ENCODE assay signal across 8 mouse cellular contexts in the genomic region with DNA sequence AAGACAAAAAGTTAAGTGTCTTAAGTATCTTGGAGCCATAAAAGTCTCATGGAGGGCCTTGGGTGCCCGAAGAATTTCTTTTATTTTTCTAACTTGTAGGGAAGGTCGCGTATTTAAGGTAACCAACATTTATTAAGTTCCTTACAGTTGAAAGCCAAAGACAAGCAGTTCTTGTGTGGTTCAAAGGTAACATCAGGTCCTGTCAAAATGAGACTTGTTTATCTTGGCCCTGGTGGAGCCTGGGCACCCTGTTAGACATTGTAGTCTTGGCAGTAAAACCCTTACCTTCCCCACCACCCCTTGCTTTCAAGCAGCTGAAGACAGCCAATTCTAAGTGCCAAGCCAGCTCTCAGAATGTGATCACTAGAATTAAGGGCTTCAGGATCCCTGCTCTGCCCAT. TPM values are rescaled to one million over a fixed set of nuclear protein-coding genes. Genes with fewer than 3 reads are reported as not detected.
A peak's percentile ranks its signal among the peaks of the same experiment; 100 is the strongest.
DNase-seq lines count a peak whose midpoint lies in the region; ATAC-seq lines count a peak whose summit lies in the region.

No protein-coding gene starts in this region.

- peaks cover 17% of the 10 kb centered on the region for H3K4me1 ChIP-seq in lung, embryonic 15.5 days
- H3K4me1 ChIP-seq in forebrain, embryonic 11.5 days (replicated peaks; ENCODE audit: control insufficient read depth, insufficient read depth, low read length) = peaks cover 7% of the 10 kb centered on the region; the same call in 1 of the 2 replicates
- H3K4me1 ChIP-seq in limb, embryonic 10.5 days = peaks cover 13% of the 10 kb centered on the region
- peaks cover 12% of the 10 kb centered on the region; the same call in 1 of the 2 replicates for H3K4me1 ChIP-seq in stomach, embryonic 14.5 days (ENCODE audit: control insufficient read depth, insufficient read depth, low read length)

- no peaks in the 10 kb centered on the region for H3K27me3 ChIP-seq in lung, embryonic 15.5 days
- no peaks in the 10 kb centered on the region for H3K27me3 ChIP-seq in forebrain, embryonic 11.5 days (ENCODE audit: control insufficient read depth, insufficient read depth, low read length)
- no peaks in the 10 kb centered on the region for H3K27me3 ChIP-seq in limb, embryonic 10.5 days (ENCODE audit: low read depth, poor library complexity, severe bottlenecking)
- no peaks in the 10 kb centered on the region for H3K27me3 ChIP-seq in stomach, embryonic 14.5 days (ENCODE audit: control insufficient read depth, insufficient read depth, low read length)

- 64% methylated on average over 3 of the region's 3 CpGs for WGBS in lung, embryonic 15.5 days
- 85% methylated on average over 3 of the region's 3 CpGs for WGBS in forebrain, embryonic 11.5 days
- 88% methylated on average over 3 of the region's 3 CpGs for WGBS in limb, embryonic 10.5 days
- WGBS in stomach, embryonic 14.5 days = 72% methylated on average over 3 of the region's 3 CpGs

- peak overlapping the region; percentile 76 for H3K4me3 ChIP-seq in lung, embryonic 15.5 days
- H3K4me3 ChIP-seq in forebrain, embryonic 11.5 days (ENCODE audit: low read depth, low read length) = peak overlapping the region; percentile 73
- H3K4me3 ChIP-seq in limb, embryonic 10.5 days = peak overlapping the region; percentile 72
- H3K4me3 ChIP-seq in stomach, embryonic 14.5 days (ENCODE audit: low read depth, low read length) = peak overlapping the region; percentile 68

- no peak for ATAC-seq in lung, embryonic 15.5 days (ENCODE audit: borderline replicate concordance, extremely low read depth, low FRiP score, low TSS enrichment)
- ATAC-seq in forebrain, embryonic 11.5 days (replicated peaks; ENCODE audit: low FRiP score) = no peak
- ATAC-seq in stomach, embryonic 14.5 days (ENCODE audit: insufficient number of reproducible peaks, insufficient read depth, low FRiP score, low read depth) = no peak

- peak overlapping the region; percentile 32 for H3K9ac ChIP-seq in lung, embryonic 15.5 days
- H3K9ac ChIP-seq in forebrain, embryonic 11.5 days (ENCODE audit: low read length) = peak overlapping the region; percentile 45
- peak overlapping the region; percentile 38; the same call in 1 of the 2 replicates for H3K9ac ChIP-seq in stomach, embryonic 14.5 days (replicated peaks; ENCODE audit: low read depth, low read length)

- H3K36me3 ChIP-seq in lung, embryonic 15.5 days = peaks cover 7% of the 10 kb centered on the region; the same call in 1 of the 2 replicates
- H3K36me3 ChIP-seq in forebrain, embryonic 11.5 days (ENCODE audit: control insufficient read depth, insufficient read depth, low read length) = no peaks in the 10 kb centered on the region
- H3K36me3 ChIP-seq in limb, embryonic 10.5 days = peaks cover 29% of the 10 kb centered on the region
- no peaks in the 10 kb centered on the region for H3K36me3 ChIP-seq in stomach, embryonic 14.5 days (ENCODE audit: control insufficient read depth, insufficient read depth, low read length)

- H3K9me3 ChIP-seq in lung, embryonic 15.5 days = no peaks in the 10 kb centered on the region
- no peaks in the 10 kb centered on the region for H3K9me3 ChIP-seq in forebrain, embryonic 11.5 days (ENCODE audit: control insufficient read depth, low read length)
- H3K9me3 ChIP-seq in limb, embryonic 10.5 days (replicated peaks) = no peaks in the 10 kb centered on the region
- no peaks in the 10 kb centered on the region for H3K9me3 ChIP-seq in stomach, embryonic 14.5 days (ENCODE audit: control insufficient read depth, low read depth, low read length)

- no peak for DNase-seq in lung, postnatal 14 days
- no peak for DNase-seq in forebrain, embryonic 11.5 days (ENCODE audit: low spot score)
- no peak for DNase-seq in limb, embryonic 10.5 days (ENCODE audit: low spot score)
- DNase-seq in left cerebral cortex, adult 8-10 months (ENCODE audit: low spot score in 2 of 2) = no peak
- no peak for DNase-seq in gastrocnemius, postnatal 36 days
- no peak for DNase-seq in left cerebral cortex, adult 9 months (ENCODE audit: low spot score in 2 of 2)

- H3K4me2 ChIP-seq in lung, embryonic 15.5 days = peak overlapping the region; percentile 60
- H3K4me2 ChIP-seq in forebrain, embryonic 11.5 days (ENCODE audit: low read depth, low read length, severe bottlenecking) = peak overlapping the region; percentile 57
- peak overlapping the region; percentile 60 for H3K4me2 ChIP-seq in stomach, embryonic 14.5 days (replicated peaks; ENCODE audit: low read depth, low read length)

- intact Hi-C loops in gastrocnemius, postnatal 36 days (cut with DNase I) = no loop called here

- peak overlapping the region; percentile 27; the same call in 1 of the 2 replicates for H3K27ac ChIP-seq in lung, embryonic 15.5 days
- no peak overlapping the region for H3K27ac ChIP-seq in forebrain, embryonic 11.5 days (ENCODE audit: low read depth, low read length)
- H3K27ac ChIP-seq in limb, embryonic 10.5 days = peak overlapping the region; percentile 98; the same call in 1 of the 2 replicates
- H3K27ac ChIP-seq in stomach, embryonic 14.5 days (ENCODE audit: low read length) = no peak overlapping the region

RNA-seq across cellular contexts. Expression of gene Gmeb2, which starts 0.9 kb away (rescaled TPM):
- polyA plus RNA-seq in lung, embryonic 15.5 days (2015; fragmentation: Nextera tagmentation; extraction: Ambion mirVana) = 14.9 and 15.7 TPM in 2 replicates
- 21.7 and 22.9 TPM in 2 replicates for polyA plus RNA-seq in forebrain, embryonic 11.5 days (2014; fragmentation: Nextera tagmentation; extraction: Ambion mirVana)
- polyA plus RNA-seq in limb, embryonic 10.5 days (2016; fragmentation: Nextera tagmentation; extraction: Ambion mirVana) = 20.3 and 23.0 TPM in 2 replicates
- 14.6 and 15.4 TPM in 2 replicates for polyA plus RNA-seq in stomach, embryonic 14.5 days (2014; fragmentation: Nextera tagmentation; extraction: Ambion mirVana)
- 10 to 100 TPM; 20.0 to 24.2 (median 21.6) TPM for total RNA-seq in left cerebral cortex, adult 8-10 months (2022)
- 10 to 100 TPM in 1 of 2 experiments, 1 to 10 TPM in 1; 7.3 to 10.6 TPM for total RNA-seq in gastrocnemius, postnatal 36 days (2021)

RNA-seq across cellular contexts. Expression of gene Stmn3, which starts 25.6 kb away (rescaled TPM):
- polyA plus RNA-seq in lung, embryonic 15.5 days (2015; fragmentation: Nextera tagmentation; extraction: Ambion mirVana) = 3.0 and 7.7 TPM in 2 replicates
- 212 and 228 TPM in 2 replicates for polyA plus RNA-seq in forebrain, embryonic 11.5 days (2014; fragmentation: Nextera tagmentation; extraction: Ambion mirVana)
- polyA plus RNA-seq in limb, embryonic 10.5 days (2016; fragmentation: Nextera tagmentation; extraction: Ambion mirVana) = 0.21 and 0.41 TPM in 2 replicates
- 51.9 and 54.8 TPM in 2 replicates for polyA plus RNA-seq in stomach, embryonic 14.5 days (2014; fragmentation: Nextera tagmentation; extraction: Ambion mirVana)
- total RNA-seq in left cerebral cortex, adult 8-10 months (2022) = 100 to 1,000 TPM; 608 to 681 (median 642) TPM
- total RNA-seq in gastrocnemius, postnatal 36 days (2021) = under 1 TPM in 1 of 2 experiments, not detected in 1; 0.31 TPM

RNA-seq across cellular contexts. Expression of gene Rtel1, which starts 30.8 kb away (rescaled TPM):
- 51.2 and 52.7 TPM in 2 replicates for polyA plus RNA-seq in lung, embryonic 15.5 days (2015; fragmentation: Nextera tagmentation; extraction: Ambion mirVana)
- 66.5 and 68.3 TPM in 2 replicates for polyA plus RNA-seq in forebrain, embryonic 11.5 days (2014; fragmentation: Nextera tagmentation; extraction: Ambion mirVana)
- polyA plus RNA-seq in limb, embryonic 10.5 days (2016; fragmentation: Nextera tagmentation; extraction: Ambion mirVana) = 79.8 and 80.8 TPM in 2 replicates
- polyA plus RNA-seq in stomach, embryonic 14.5 days (2014; fragmentation: Nextera tagmentation; extraction: Ambion mirVana) = 48.3 and 57.3 TPM in 2 replicates
- 10 to 100 TPM; 28.9 to 35.7 (median 29.6) TPM for total RNA-seq in left cerebral cortex, adult 8-10 months (2022)
- 10 to 100 TPM in 1 of 2 experiments, 1 to 10 TPM in 1; 9.2 to 12.2 TPM for total RNA-seq in gastrocnemius, postnatal 36 days (2021)

RNA-seq across cellular contexts. Expression of gene Helz2, which starts 46.9 kb away (rescaled TPM):
- polyA plus RNA-seq in lung, embryonic 15.5 days (2015; fragmentation: Nextera tagmentation; extraction: Ambion mirVana) = 2.6 and 3.1 TPM in 2 replicates
- polyA plus RNA-seq in forebrain, embryonic 11.5 days (2014; fragmentation: Nextera tagmentation; extraction: Ambion mirVana) = 0.68 and 0.90 TPM in 2 replicates
- polyA plus RNA-seq in limb, embryonic 10.5 days (2016; fragmentation: Nextera tagmentation; extraction: Ambion mirVana) = 0.87 and 1.2 TPM in 2 replicates
- 1.5 and 1.9 TPM in 2 replicates for polyA plus RNA-seq in stomach, embryonic 14.5 days (2014; fragmentation: Nextera tagmentation; extraction: Ambion mirVana)
- total RNA-seq in left cerebral cortex, adult 8-10 months (2022) = 1 to 10 TPM; 2.3 to 3.5 (median 2.5) TPM
- total RNA-seq in gastrocnemius, postnatal 36 days (2021) = 1 to 10 TPM; 2.7 to 3.3 TPM

Comparison
In these comparisons a context has a peak if more than half of its experiments do, and no peak if none do; other contexts are left out.
1. H3K27ac ChIP-seq: peak in lung, embryonic 15.5 days (single experiment) and limb, embryonic 10.5 days (single experiment); none in forebrain, embryonic 11.5 days (single experiment) and stomach, embryonic 14.5 days (single experiment).
2. Peak in every context shown above with its lines, with median percentiles within 50 percentile points of each other: H3K4me2 ChIP-seq, H3K4me3 ChIP-seq and H3K9ac ChIP-seq.